Mouse (Mus musculus): ENCODE data around the gene Foxq1.

DNA sequence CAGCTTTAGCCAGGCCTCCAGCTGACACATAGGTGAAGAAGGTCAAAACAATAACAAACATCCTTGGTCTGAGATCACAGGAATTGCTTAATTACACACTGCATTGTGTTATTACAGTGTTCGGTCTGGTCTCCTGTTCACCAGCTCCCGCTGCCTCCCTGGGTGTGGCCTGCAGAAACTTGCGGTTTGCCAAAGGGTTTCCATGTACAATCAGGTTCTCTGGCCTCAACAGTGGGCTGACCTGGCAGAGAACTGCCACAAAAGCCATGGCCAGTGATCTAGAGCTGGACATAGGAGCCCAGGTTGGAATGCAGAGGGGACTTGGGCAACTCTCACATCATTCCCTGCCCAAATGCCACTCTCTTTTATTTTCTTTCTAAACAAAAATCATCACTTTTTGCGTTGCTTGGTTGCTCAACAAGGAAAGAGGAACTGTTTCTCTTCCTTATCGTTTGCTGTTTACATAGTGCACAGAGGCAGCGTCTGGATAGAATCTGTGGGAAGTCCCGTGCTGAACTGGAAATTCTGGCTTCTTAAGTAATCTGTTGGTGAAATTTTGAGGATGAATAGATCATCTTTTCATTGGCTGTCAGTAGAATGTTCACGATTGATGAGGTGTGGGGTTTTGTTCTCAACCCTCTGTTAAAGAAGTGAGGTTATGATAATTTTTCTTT, 49.3 kb upstream of the Foxq1 start:
- TF ChIP-seq EP300 (optimal IDR thresholded peaks at IDR 0.05) (peak; percentile 24), CTCF (IDR thresholded peaks at IDR 0.05; ENCODE audit: low read depth) (no peak)

Measured in stomach, postnatal 0 days (tissue).